Mouse (Mus musculus) heart, embryonic 15.5 days (tissue): ENCODE measurements around the gene Csnk1d. TPM values are rescaled to one million over a fixed set of nuclear protein-coding genes. Genes with fewer than 3 reads are reported as not detected.

Experiments
- ATAC-seq: fragments of 200-750 bp; cut with Nextera tagmentation; replicated peaks from 2 replicates; pipeline ENCODE4 v1.8.0; 2017; ENCODE audit warnings: low read depth, moderate TSS enrichment; ENCODE audit not compliant: insufficient number of reproducible peaks, insufficient read depth, low FRiP score
- H3K27ac ChIP-seq: fragments of 300-500 bp; sonication (generic); 2 replicates; pipeline ENCODE4 v1.5.1; 2015; ENCODE audit warnings: mild to moderate bottlenecking, inconsistent platforms
- H3K27me3 ChIP-seq: fragments of 300-500 bp; sonication (generic); 2 replicates; pipeline ENCODE4 v1.6.1; 2015; ENCODE audit warnings: inconsistent platforms
- H3K36me3 ChIP-seq: fragments of 300-500 bp; sonication (generic); 2 replicates; pipeline ENCODE4 v1.6.1; 2015; ENCODE audit warnings: mild to moderate bottlenecking, inconsistent platforms
- H3K4me1 ChIP-seq: fragments of 300-500 bp; sonication (generic); replicated peaks from 2 replicates; pipeline ENCODE4 v1.6.1; 2015; ENCODE audit warnings: inconsistent platforms
- H3K4me2 ChIP-seq: fragments of 300-500 bp; sonication (generic); 2 replicates; pipeline ENCODE4 v1.6.1; 2015; ENCODE audit warnings: inconsistent platforms, mild to moderate bottlenecking, moderate library complexity
- H3K4me3 ChIP-seq: fragments of 300-500 bp; sonication (generic); 2 replicates; pipeline ENCODE4 v1.5.1; 2015; ENCODE audit warnings: mild to moderate bottlenecking, inconsistent platforms
- H3K9ac ChIP-seq: fragments of 300-500 bp; sonication (generic); 2 replicates; pipeline ENCODE4 v1.6.1; 2015; ENCODE audit warnings: mild to moderate bottlenecking, inconsistent platforms
- H3K9me3 ChIP-seq: fragments of 300-500 bp; sonication (generic); replicated peaks from 2 replicates; pipeline ENCODE4 v1.6.1; 2016; ENCODE audit warnings: inconsistent platforms
- WGBS: fragments of 180-500 bp; shearing (Covaris S2); methylation state at CpG from one replicate; pipeline ENCODE4 v1.1.7; 2015; ENCODE audit warnings: mixed read lengths; 5-methylcytosine and 5-hydroxymethylcytosine counted together
- polyA plus RNA-seq: library from polyadenylated mRNA; unstranded; fragments of >200 nt; fragmentation: Nextera tagmentation; extraction: Ambion mirVana; gene quantifications from 2 replicates; pipeline ENCODE4 v1.2.1, GENCODE M21; 2015

Csnk1d gene
- polyA plus RNA-seq, 1 experiment from 2014 or later: 59.5 TPM

- WGBS: 11% methylated on average over 4 of the region's 4 CpGs
- no peak overlapping the region for H3K4me2 ChIP-seq
- H3K27me3 ChIP-seq: no peaks in the 10 kb centered on the region
- no peak overlapping the region for H3K27ac ChIP-seq
- ATAC-seq: no peak
- H3K4me3 ChIP-seq: no peak overlapping the region
- no peaks in the 10 kb centered on the region for H3K4me1 ChIP-seq
- H3K36me3 ChIP-seq: no peaks in the 10 kb centered on the region
- H3K9me3 ChIP-seq: no peaks in the 10 kb centered on the region
- no peak overlapping the region for H3K9ac ChIP-seq
Observed at GRCm38 (mm10) chr11:120938795-120939194, 52.3 kb downstream of the Csnk1d start.

GRCm38 (mm10) chr11:120937976-120938375, 53.2 kb downstream of the Csnk1d start:
- H3K4me2 ChIP-seq: no peak overlapping the region
- H3K4me3 ChIP-seq: no peak overlapping the region
- H3K9ac ChIP-seq: no peak overlapping the region
- ATAC-seq: no peak
- H3K36me3 ChIP-seq: no peaks in the 10 kb centered on the region
- H3K27ac ChIP-seq: no peak overlapping the region
- H3K9me3 ChIP-seq: no peaks in the 10 kb centered on the region
- no peaks in the 10 kb centered on the region for H3K27me3 ChIP-seq
- 83% methylated on average over 1 of the region's 1 CpGs for WGBS
- H3K4me1 ChIP-seq: 0 out of 2 replicates have a peak, but pooled peaks cover 2% of the 10 kb centered on the region

DNA sequence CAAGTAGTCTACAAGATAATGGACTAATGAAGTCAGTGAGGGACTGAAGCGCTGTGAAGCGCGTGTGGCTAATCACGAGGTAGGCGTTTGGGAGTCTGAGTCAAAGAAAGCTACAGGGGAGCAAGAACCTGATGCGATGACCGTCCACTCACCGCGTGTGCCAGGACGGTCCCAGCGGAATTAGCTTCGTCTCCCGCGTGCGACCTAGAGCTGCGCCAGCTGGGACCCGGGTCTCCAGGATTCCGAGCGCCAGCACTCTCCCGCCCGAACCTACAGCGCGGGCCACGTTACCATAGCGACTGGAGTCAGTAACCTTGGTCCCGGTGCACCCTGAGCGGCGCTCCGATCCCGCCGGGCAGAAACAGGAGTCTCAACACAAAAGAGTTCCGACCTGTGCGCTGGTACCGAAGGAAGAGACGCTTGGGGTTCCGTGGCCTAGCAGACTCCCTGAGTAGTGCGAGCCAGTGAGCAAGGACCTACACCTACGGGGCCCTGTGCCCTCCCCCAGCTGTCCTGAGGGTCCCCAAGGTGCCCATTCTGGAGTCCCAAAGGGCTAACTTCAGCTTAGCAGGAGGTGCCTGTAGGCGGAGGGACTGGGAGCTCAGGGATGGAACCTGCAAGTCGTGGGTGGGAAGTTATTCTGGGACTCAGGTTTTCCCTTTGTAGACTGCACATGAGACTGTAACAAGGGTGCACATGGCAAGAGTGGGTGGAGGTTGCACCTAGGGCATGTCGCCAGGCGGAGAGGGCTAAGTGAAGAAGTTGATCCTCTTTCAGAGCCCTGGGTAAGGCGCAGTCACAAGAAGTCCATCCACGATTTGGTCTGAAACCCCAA, 58.3 kb downstream of the Csnk1d start, which contains the start of gene Ccdc57:
Ccdc57 (minus strand) TSS at position 309 of the 835 bp plus-strand sequence.
- ATAC-seq: peak; percentile 86
- peak within 1 kb of the TSS; percentile 62 for H3K4me3 ChIP-seq
- peak within 1 kb of the TSS; percentile 59 for H3K9ac ChIP-seq
- peak within 1 kb of the TSS; percentile 80 for H3K4me2 ChIP-seq
- H3K27ac ChIP-seq: 0 out of 2 replicates have a peak within 1 kb of the TSS, but pooled peaks have one; percentile 1
- H3K4me1 ChIP-seq: peaks cover 6% of the 10 kb centered on the region; the same call in 1 of the 2 replicates
- no peaks in the 10 kb centered on the region for H3K36me3 ChIP-seq
- no peaks in the 10 kb centered on the region for H3K27me3 ChIP-seq
- no peaks in the 10 kb centered on the region for H3K9me3 ChIP-seq
- 9% methylated on average over 44 of the region's 44 CpGs for WGBS

DNA sequence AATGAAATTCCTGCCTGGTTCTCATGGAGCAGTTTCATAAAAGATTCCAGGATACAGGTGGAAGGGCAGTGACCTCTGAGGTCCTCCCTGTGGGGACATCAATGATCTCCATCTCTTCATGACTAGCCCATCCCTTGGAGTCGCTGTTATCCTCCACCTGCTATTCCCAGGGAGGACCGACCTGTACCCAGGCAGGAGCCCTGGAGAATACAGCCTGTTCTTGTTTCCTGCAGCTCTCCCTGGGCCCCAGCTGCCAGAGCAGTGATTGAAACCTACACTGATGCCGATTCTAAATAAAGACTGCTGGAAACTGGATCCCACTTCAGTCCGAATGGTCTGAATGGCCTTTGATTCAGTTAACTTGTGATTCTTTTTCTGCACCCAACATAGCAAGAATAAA, 59.7 kb downstream of the Csnk1d start:
- no peak overlapping the region for H3K9ac ChIP-seq
- no peaks in the 10 kb centered on the region for H3K9me3 ChIP-seq
- 75% methylated on average over 4 of the region's 4 CpGs for WGBS
- no peak overlapping the region for H3K27ac ChIP-seq
- no peak for ATAC-seq
- no peaks in the 10 kb centered on the region for H3K36me3 ChIP-seq
- H3K27me3 ChIP-seq: no peaks in the 10 kb centered on the region
- H3K4me2 ChIP-seq: no peak overlapping the region
- H3K4me1 ChIP-seq: peaks cover 6% of the 10 kb centered on the region; the same call in 1 of the 2 replicates
- H3K4me3 ChIP-seq: no peak overlapping the region

DNA sequence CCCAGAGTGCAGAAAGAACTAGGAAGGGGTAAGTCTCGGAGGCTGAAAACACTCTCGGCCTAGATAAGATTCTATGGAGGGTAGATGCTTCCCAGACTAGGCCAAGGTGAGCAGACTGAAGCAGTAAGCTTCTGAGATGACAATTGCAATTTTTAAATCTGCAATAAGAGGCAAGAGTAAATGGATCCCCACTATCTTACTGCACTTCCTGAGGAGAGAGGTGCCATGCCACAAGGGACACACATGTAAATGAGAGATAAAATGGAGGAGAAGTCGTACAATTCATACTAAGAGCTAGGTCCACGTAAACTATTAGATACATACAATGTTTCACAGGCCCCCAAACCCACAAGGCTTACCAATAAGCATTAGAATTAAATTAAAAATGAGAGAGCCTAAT, 62.7 kb downstream of the Csnk1d start:
- Histone ChIP-seq H3K9ac (no peak overlapping the region), H3K4me1 (peaks cover 6% of the 10 kb centered on the region; the same call in 1 of the 2 replicates), H3K9me3 (no peaks in the 10 kb centered on the region), H3K4me3 (no peak overlapping the region), H3K36me3 (no peaks in the 10 kb centered on the region), H3K4me2 (no peak overlapping the region), H3K27me3 (no peaks in the 10 kb centered on the region), H3K27ac (no peak overlapping the region)
- ATAC-seq: no peak
- WGBS: 78% methylated on average over 4 of the region's 4 CpGs

DNA sequence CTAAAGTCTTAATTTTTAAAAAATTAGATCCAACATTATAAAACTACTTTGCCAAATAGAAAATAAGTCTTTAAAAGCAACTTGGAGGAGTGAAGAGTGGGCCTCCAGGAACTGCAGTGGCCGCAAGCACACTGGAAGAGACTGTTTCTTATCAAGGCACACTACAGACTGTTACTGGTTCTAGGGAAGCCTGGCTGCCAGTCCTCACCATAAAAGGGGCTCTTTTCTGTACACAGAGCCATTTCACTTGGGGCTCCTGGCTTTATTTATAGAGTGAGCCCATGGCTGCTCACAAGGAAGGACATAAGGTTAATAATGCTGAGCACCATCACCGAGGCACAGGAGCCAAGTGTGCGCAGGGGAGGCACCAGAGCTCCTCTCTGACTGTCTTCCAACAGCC, 68.6 kb downstream of the Csnk1d start:
- no peak; the same call in 1 of the 2 replicates for ATAC-seq
- Histone ChIP-seq H3K4me1 (no peaks in the 10 kb centered on the region; the same call in 1 of the 2 replicates), H3K27me3 (no peaks in the 10 kb centered on the region), H3K27ac (peak overlapping the region; percentile 64), H3K4me2 (no peak overlapping the region), H3K9me3 (no peaks in the 10 kb centered on the region), H3K4me3 (no peak overlapping the region), H3K36me3 (peaks cover 22% of the 10 kb centered on the region; the same call in 1 of the 2 replicates), H3K9ac (no peak overlapping the region)
- WGBS: 50% methylated on average over 3 of the region's 3 CpGs

GRCm38 (mm10) chr11:120917756-120918155, 73.4 kb downstream of the Csnk1d start:
- Histone ChIP-seq H3K4me2 (no peak overlapping the region), H3K36me3 (peaks cover 22% of the 10 kb centered on the region; the same call in 1 of the 2 replicates), H3K9me3 (no peaks in the 10 kb centered on the region), H3K27ac (no peak overlapping the region), H3K4me1 (no peaks in the 10 kb centered on the region; the same call in 1 of the 2 replicates), H3K27me3 (no peaks in the 10 kb centered on the region), H3K9ac (no peak overlapping the region), H3K4me3 (no peak overlapping the region)
- no peak for ATAC-seq
- WGBS: 95% methylated on average over 5 of the region's 5 CpGs

DNA sequence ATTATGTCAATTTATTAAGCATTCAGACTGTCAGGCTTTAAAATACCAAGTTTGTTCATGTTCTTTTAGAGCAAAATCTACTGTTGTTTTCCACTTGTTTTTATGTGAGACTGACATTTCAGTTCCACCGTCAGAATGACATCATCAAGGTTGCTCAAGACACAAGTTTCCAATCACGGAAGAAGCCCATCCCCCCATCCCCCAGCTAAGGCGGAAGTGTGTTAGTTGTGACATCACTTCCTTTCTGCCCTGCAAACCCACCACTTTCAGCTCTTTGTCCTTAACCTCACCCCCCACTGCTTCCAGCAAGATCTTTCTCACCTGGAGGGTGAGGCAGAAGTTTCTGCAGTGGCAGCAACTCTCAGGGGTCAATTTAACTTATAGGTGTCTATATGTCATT, 74.7 kb downstream of the Csnk1d start:
- no peak overlapping the region for H3K27ac ChIP-seq
- H3K9ac ChIP-seq: no peak overlapping the region
- H3K9me3 ChIP-seq: no peaks in the 10 kb centered on the region
- no peaks in the 10 kb centered on the region for H3K4me1 ChIP-seq
- peaks cover 22% of the 10 kb centered on the region; the same call in 1 of the 2 replicates for H3K36me3 ChIP-seq
- H3K4me2 ChIP-seq: no peak overlapping the region
- H3K27me3 ChIP-seq: no peaks in the 10 kb centered on the region
- WGBS: 59% methylated on average over 3 of the region's 3 CpGs
- no peak overlapping the region for H3K4me3 ChIP-seq
- ATAC-seq: no peak

- no peaks in the 10 kb centered on the region for H3K9me3 ChIP-seq
- 84% methylated on average over 4 of the region's 4 CpGs for WGBS
- no peak for ATAC-seq
Observed at GRCm38 (mm10) chr11:120913796-120914195, 77.3 kb downstream of the Csnk1d start.

More at GRCm38 (mm10) chr11:120913796-120914195, 77.3 kb downstream of the Csnk1d start:
- Histone ChIP-seq H3K4me1 (no peaks in the 10 kb centered on the region), H3K27me3 (no peaks in the 10 kb centered on the region), H3K36me3 (peaks cover 7% of the 10 kb centered on the region; the same call in 1 of the 2 replicates), H3K4me2 (no peak overlapping the region), H3K27ac (no peak overlapping the region), H3K4me3 (no peak overlapping the region), H3K9ac (no peak overlapping the region)
